Mouse (Mus musculus) heart, postnatal 0 days (tissue): Measurements from ENCODE around the gene Ap3m1.

ENCODE experiments used
- CTCF ChIP-seq: IDR thresholded peaks from 2 replicates; pipeline ENCODE4 v1.5.1; 2016; ENCODE audit warnings: antibody characterized with exemption, control low read depth, low read depth
- EP300 ChIP-seq: IDR thresholded peaks from 2 replicates; pipeline ENCODE4 v1.6.1; 2016; ENCODE audit warnings: antibody characterized with exemption, low read depth

DNA sequence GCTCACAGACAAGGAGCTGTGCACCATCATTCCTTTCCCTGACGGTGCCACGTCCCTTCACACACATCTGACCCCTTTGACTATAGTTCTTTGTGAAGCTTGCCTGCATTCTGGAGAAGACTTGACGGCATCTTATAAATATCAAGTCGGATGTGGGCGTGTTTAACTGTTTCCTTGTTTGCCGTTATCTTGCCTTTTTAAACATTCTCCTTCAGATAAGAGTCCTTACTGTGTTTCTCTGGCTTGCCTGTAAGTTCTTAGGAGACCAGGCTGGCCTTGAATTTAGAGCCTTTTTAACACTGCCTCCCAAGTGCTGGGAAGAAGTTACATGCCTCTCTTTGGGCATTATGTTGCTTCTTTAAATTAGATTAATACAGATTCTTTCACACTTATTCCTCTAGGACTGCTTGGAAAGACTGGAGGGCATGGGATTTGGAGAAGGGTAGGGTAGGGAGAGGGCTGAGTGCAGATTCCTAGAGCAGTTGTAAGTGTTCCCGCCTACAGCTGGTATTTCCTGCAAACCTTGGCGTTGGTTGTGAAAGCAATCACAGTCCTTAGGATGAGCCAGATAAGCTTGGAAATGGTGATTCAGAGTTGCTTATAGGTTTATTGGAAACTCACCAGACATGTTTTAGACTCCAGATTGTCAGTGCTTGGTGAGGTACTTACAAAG lies 13.3 kb upstream of the Ap3m1 start:
- TF ChIP-seq CTCF (no peak), EP300 (no peak)
